Mouse (Mus musculus) kidney, adult 8-10 months (tissue): ENCODE data around the gene Mfng.

ENCODE experiments used
- DNase-seq, 2 experiments: peaks; one replicate each; pipeline ENCODE4 v3.0.0; 2022

Gene Mfng

GRCm38 (mm10) chr15:78773290-78773729 is at the start of gene Mfng:
Gene Mfng, minus strand, starts transcription at chr15:78773475.
- DNase-seq, result peak; percentile 67 to 75

- no peak for DNase-seq
Observed at GRCm38 (mm10) chr15:78816074-78816391, 42.8 kb upstream of the Mfng start.

GRCm38 (mm10) chr15:78815314-78816073 is 42.2 kb upstream of the Mfng start:
- DNase-seq, result no peak

- DNase-seq, result no peak
Observed at GRCm38 (mm10) chr15:78813603-78814002, 40.3 kb upstream of the Mfng start.

- no peak for DNase-seq
Observed at GRCm38 (mm10) chr15:78810146-78810545, 36.9 kb upstream of the Mfng start.

- DNase-seq, result no peak
Observed at GRCm38 (mm10) chr15:78809739-78810138, 36.5 kb upstream of the Mfng start.

GRCm38 (mm10) chr15:78808980-78809379 is 35.7 kb upstream of the Mfng start:
- DNase-seq, result no peak

- DNase-seq, result no peak
Observed at GRCm38 (mm10) chr15:78807141-78807540, 33.9 kb upstream of the Mfng start.

GRCm38 (mm10) chr15:78806614-78807013 is 33.3 kb upstream of the Mfng start:
- no peak for DNase-seq

GRCm38 (mm10) chr15:78805351-78805750 is 32.1 kb upstream of the Mfng start:
- DNase-seq, result no peak

GRCm38 (mm10) chr15:78804326-78804725 is 31.1 kb upstream of the Mfng start:
- peak; percentile 78 to 88 for DNase-seq

GRCm38 (mm10) chr15:78803499-78803900 is 30.2 kb upstream of the Mfng start:
- DNase-seq, result peak; percentile 76 to 80

GRCm38 (mm10) chr15:78802776-78803391 is 29.6 kb upstream of the Mfng start, which contains the start of gene Card10:
Gene Card10, minus strand, starts transcription at chr15:78803042.
- peak in 1 of 2 experiments; percentile 67 for DNase-seq

GRCm38 (mm10) chr15:78801971-78802741 is 28.9 kb upstream of the Mfng start:
- peak in 1 of 2 experiments; percentile 49 for DNase-seq

GRCm38 (mm10) chr15:78801571-78801970 is 28.3 kb upstream of the Mfng start:
- DNase-seq, result no peak

- DNase-seq, result no peak
Observed at GRCm38 (mm10) chr15:78799029-78799428, 25.8 kb upstream of the Mfng start.

GRCm38 (mm10) chr15:78797060-78797329 is 23.7 kb upstream of the Mfng start:
- DNase-seq, result no peak

- peak; percentile 72 to 80 for DNase-seq
Observed at GRCm38 (mm10) chr15:78796196-78797059, 23.2 kb upstream of the Mfng start.

- DNase-seq, result no peak
Observed at GRCm38 (mm10) chr15:78790990-78791389, 17.7 kb upstream of the Mfng start.

GRCm38 (mm10) chr15:78790451-78790850 is 17.2 kb upstream of the Mfng start:
- DNase-seq, result peak; percentile 94 to 95

GRCm38 (mm10) chr15:78789721-78790323 is 16.5 kb upstream of the Mfng start:
- no peak for DNase-seq

- DNase-seq, result peak in 1 of 2 experiments; percentile 27
Observed at GRCm38 (mm10) chr15:78788042-78788441, 14.8 kb upstream of the Mfng start.
